Mouse (Mus musculus) thymus, adult 2 months (tissue): ENCODE results near the gene Tnfrsf14. TPM values are rescaled to one million over a fixed set of nuclear protein-coding genes. Genes with fewer than 3 reads are reported as not detected.

ENCODE experiments used
- DNase-seq: peaks from one replicate; pipeline ENCODE4 v3.0.0; 2021
- H3K27ac ChIP-seq: fragments of 200-500 bp; 2 replicates; pipeline ENCODE4 v1.5.1; 2012; ENCODE audit warnings: low read length, control low read depth; ENCODE audit not compliant: control insufficient read depth, insufficient read depth
- H3K27me3 ChIP-seq: fragments of 200-500 bp; 2 replicates; pipeline ENCODE4 v1.6.1; 2012; ENCODE audit warnings: mild to moderate bottlenecking, low read length, moderate library complexity, mixed read lengths; ENCODE audit not compliant: control insufficient read depth, insufficient read depth
- H3K36me3 ChIP-seq: fragments of 200-500 bp; 2 replicates; pipeline ENCODE4 v1.6.1; 2012; ENCODE audit warnings: mild to moderate bottlenecking, low read length, moderate library complexity; ENCODE audit not compliant: control insufficient read depth, insufficient read depth
- H3K4me1 ChIP-seq: fragments of 200-500 bp; replicated peaks from 2 replicates; pipeline ENCODE4 v1.6.1; 2012; ENCODE audit warnings: low read length; ENCODE audit not compliant: control insufficient read depth, insufficient read depth
- H3K4me3 ChIP-seq: fragments of 200-500 bp; 2 replicates; pipeline ENCODE4 v1.5.1; 2012; ENCODE audit warnings: mild to moderate bottlenecking, low read length, control low read depth, moderate library complexity; ENCODE audit not compliant: control insufficient read depth, insufficient read depth
- CTCF ChIP-seq: fragments of 200-500 bp; IDR thresholded peaks from 2 replicates; pipeline ENCODE4 v1.5.1; 2012; ENCODE audit warnings: mild to moderate bottlenecking, control low read depth, low read length, moderate library complexity, borderline replicate concordance; ENCODE audit not compliant: control insufficient read depth, poor library complexity, insufficient read depth; ENCODE audit errors: extremely low read depth
- POLR2A ChIP-seq: fragments of 200-500 bp; IDR thresholded peaks from 2 replicates; pipeline ENCODE4 v1.6.1; 2012; ENCODE audit warnings: mild to moderate bottlenecking, low read length, control low read depth, moderate library complexity; ENCODE audit not compliant: control insufficient read depth, poor library complexity, insufficient read depth; ENCODE audit errors: extremely low read depth
- WGBS: fragments of 180-500 bp; shearing (Covaris S2); methylation state at CpG from one replicate; pipeline ENCODE4 v1.1.7; 2018; 5-methylcytosine and 5-hydroxymethylcytosine counted together
- polyA plus RNA-seq: library from polyadenylated mRNA; depleted of rRNA; stranded (reverse); fragments of >200 nt; gene quantifications from 2 replicates; pipeline ENCODE4 v1.2.3, GENCODE M21; 2012

Tnfrsf14 gene
- polyA plus RNA-seq, 1 experiment = 227 TPM

GRCm38 (mm10) chr4:154948940-154949588 lies 20.7 kb upstream of the Tnfrsf14 start:
- Histone ChIP-seq H3K4me1 (no peaks in the 10 kb centered on the region), H3K27me3 (peaks cover 3% of the 10 kb centered on the region; the same call in 1 of the 2 replicates), H3K27ac (no peak overlapping the region), H3K36me3 (no peaks in the 10 kb centered on the region), H3K4me3 (no peak overlapping the region)
- DNase-seq = no peak
- no peak for TF ChIP-seq CTCF
- TF ChIP-seq POLR2A = no peak
- 78% methylated on average over 6 of the region's 6 CpGs for WGBS

DNA sequence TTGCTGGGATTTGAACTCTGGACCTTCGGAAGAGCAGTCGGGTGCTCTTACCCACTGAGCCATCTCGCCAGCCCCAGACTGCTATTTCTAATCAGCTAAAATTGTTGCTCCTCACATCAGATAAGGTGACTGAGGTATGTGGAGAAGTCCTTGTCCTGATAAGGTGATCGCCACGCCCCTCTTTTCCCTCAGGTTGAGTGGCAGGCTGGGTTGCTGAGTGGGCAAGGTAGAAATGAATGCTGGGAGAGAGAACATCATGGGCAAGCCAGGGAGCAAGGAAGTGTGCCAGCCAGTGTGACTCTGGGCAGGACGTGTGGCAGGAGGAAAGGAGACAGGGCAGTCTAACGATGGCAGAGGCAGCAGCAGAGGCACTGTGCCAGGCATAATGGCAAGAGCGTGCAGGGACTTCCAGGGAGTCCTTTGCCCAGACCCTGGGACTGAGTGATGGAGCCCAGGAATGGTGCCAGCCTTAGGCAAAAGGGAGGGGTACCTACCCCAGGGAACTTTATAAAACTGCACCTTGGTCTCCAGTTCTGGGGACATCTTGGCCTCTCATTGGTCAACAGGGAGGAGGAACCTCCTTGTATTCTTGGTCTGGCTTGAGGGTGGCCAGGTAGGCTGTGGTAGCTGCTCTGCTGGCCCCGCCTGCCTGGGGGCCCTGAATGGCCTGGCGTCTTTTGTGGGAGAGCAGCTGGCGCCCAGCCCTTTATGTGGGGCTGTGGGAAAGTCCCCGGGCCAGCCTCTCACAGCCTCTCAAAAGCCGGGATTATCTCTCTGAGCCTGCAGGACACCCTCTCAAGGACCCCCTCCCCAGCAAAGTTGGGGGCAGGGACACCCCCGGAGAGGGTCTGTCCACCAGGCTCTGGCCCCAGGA lies 19.9 kb upstream of the Tnfrsf14 start:
- no peaks in the 10 kb centered on the region for H3K36me3 ChIP-seq
- DNase-seq = no peak
- WGBS = 52% methylated on average over 14 of the region's 14 CpGs
- H3K27ac ChIP-seq = no peak overlapping the region
- TF ChIP-seq CTCF = no peak
- TF ChIP-seq POLR2A = no peak
- H3K4me1 ChIP-seq = peaks cover 5% of the 10 kb centered on the region
- H3K4me3 ChIP-seq = no peak overlapping the region
- peaks cover under 1% of the 10 kb centered on the region; the same call in 1 of the 2 replicates for H3K27me3 ChIP-seq

- Histone ChIP-seq H3K27ac (no peak overlapping the region), H3K4me1 (peaks cover 9% of the 10 kb centered on the region), H3K27me3 (no peaks in the 10 kb centered on the region; the same call in 1 of the 2 replicates), H3K36me3 (no peaks in the 10 kb centered on the region), H3K4me3 (no peak overlapping the region)
- TF ChIP-seq CTCF (no peak), POLR2A (no peak)
- 45% methylated on average over 8 of the region's 8 CpGs for WGBS
- no peak for DNase-seq
These were observed 18.0 kb upstream of the Tnfrsf14 start for GRCm38 (mm10) chr4:154946319-154946718.

GRCm38 (mm10) chr4:154944121-154944590 lies 15.8 kb upstream of the Tnfrsf14 start:
- peak overlapping the region; percentile 35; the same call in 1 of the 2 replicates for H3K27ac ChIP-seq
- peak; percentile 81 for DNase-seq
- H3K36me3 ChIP-seq = no peaks in the 10 kb centered on the region
- H3K27me3 ChIP-seq = no peaks in the 10 kb centered on the region
- WGBS = 24% methylated on average over 2 of the region's 2 CpGs
- no peak for TF ChIP-seq POLR2A
- peak; percentile 62; the same call in 1 of the 2 replicates for TF ChIP-seq CTCF
- H3K4me1 ChIP-seq = peaks cover 9% of the 10 kb centered on the region
- no peak overlapping the region for H3K4me3 ChIP-seq

- WGBS = 92% methylated on average over 6 of the region's 6 CpGs
- DNase-seq = no peak
- Histone ChIP-seq H3K4me1 (peaks cover 10% of the 10 kb centered on the region), H3K4me3 (no peak overlapping the region), H3K27ac (peak overlapping the region; percentile 55; the same call in 1 of the 2 replicates), H3K36me3 (no peaks in the 10 kb centered on the region), H3K27me3 (no peaks in the 10 kb centered on the region)
- TF ChIP-seq POLR2A = no peak
- TF ChIP-seq CTCF = no peak
These were observed 15.1 kb upstream of the Tnfrsf14 start for GRCm38 (mm10) chr4:154943323-154944039.

DNA sequence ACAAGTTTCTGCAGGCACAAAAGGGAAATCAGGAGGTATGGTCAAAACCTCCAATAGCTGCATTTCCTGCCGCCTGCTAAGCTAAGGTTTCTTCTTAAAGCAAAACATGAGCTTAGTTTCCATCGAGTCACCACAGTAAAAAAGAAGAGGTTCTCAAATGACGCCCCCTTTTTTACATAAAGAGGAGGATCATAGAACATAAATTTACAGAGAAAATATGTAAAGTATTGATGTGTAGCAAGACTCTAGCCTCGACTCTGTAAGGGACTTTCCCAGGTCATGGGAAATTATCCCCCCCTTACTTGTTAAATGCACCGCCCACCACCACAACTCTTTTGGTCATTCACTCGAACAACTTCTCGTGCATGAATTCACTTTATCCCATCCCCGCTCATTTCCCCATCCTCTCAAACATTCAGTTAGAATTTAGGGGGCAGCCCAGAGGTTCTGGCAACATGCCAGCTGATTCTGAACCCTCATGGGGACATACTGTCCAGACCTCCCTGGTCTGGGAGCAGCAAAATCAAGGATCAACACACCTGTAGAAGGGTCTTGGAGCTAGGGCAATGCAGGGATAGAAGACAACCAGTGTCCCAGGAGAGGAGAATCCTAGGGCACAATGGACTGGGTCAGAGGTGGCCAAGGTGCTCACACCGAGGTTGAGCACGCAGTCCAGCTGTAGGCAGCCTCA lies 14.4 kb upstream of the Tnfrsf14 start:
- Histone ChIP-seq H3K4me1 (peaks cover 16% of the 10 kb centered on the region), H3K4me3 (no peak overlapping the region), H3K36me3 (no peaks in the 10 kb centered on the region), H3K27me3 (no peaks in the 10 kb centered on the region), H3K27ac (peak overlapping the region; percentile 55; the same call in 1 of the 2 replicates)
- no peak for DNase-seq
- 64% methylated on average over 10 of the region's 10 CpGs for WGBS
- no peak for TF ChIP-seq CTCF
- TF ChIP-seq POLR2A = no peak
